Mouse (Mus musculus) ES-Bruce4 (cell line): ENCODE measurements at regions not wholly inside any gene's neighbourhood (a gene's known extent, or its start where the extent isn't known, plus 50 kb on each side); places are given as distances from the start of the nearest gene placed in this dataset.
"Not testable (repeated sequence)": the region's sequence is repeated elsewhere in the genome, so short reads cannot be mapped to it uniquely, and the experiment has no call there.

ENCODE experiments used
- CTCF ChIP-seq: IDR thresholded peaks from one replicate; pipeline ENCODE4 v1.8.1; 2011; ENCODE audit warnings: low read depth, low read length
- EP300 ChIP-seq: IDR thresholded peaks from 2 replicates; pipeline ENCODE4 v1.6.1; 2011; ENCODE audit warnings: low read depth, low read length; ENCODE audit not compliant: insufficient read depth
- POLR2A ChIP-seq: IDR thresholded peaks from one replicate; pipeline ENCODE4 v1.8.1; 2011; ENCODE audit warnings: low read length; ENCODE audit not compliant: insufficient read depth

DNA sequence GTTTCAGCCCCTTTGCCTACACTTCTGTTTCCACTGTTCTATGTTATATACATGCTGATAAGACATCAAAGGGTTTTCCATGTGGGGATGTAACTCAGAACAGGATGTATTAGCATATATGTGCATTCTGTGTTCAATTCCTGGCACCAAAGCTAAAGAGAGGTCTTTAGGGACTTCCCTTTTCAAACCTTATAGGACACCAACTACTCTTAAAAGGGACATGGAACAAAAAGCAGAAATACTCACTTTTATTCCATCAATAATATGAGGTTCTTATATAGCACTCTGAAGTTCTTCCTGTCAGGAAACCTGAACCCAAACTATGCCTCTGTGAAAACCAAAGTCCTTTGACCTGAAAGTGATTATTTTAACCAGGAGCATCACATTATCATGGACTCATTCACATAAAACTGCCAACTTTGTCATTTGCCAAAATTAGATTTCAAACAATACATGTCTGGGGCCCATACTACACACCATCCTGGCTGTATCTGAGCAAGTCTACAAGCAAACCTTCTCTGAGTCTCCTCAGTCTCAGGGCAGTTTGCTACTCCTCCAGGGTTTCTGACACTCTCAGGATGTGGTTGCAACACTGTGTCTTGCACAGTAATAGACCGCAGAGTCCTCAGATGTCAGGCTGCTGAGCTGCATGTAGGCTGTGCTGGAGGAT, 424.8 kb upstream of the Zfp386 start:
- TF ChIP-seq EP300, POLR2A, CTCF: not testable (repeated sequence)
